In the genomic region with DNA sequence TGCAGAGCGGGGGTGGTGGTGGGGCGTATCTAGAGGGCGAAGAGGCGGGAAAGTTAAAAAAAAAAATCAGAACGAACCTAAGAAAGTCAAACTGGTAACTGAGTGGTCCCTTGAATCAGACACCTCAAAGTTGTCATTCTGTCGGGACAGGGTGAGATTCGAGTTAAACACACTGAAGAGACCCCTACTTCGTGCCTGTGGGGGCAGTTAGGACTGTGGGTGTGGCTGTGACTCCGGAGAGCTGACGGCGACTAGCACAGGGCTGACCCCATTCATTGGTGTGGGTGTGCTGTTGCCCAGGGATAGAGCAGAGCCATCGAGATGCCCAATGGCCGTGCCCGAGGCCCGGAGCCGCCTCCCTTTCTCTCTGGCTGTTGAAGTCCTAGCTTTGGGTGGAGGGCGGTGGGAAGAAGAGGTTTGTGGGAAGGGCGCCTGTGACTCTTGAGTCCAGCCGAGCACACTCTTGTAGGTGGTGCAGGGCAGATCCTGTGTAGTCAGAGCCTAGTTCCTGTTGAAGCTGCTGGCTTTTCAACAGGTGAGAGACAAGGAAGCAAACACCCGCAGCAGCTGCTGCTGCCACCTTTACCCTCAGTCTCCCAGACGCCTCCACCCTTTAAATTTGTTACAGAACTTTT, we compare ENCODE assay signal across 8 mouse cellular contexts. TPM values are rescaled to one million over a fixed set of nuclear protein-coding genes. Genes with fewer than 3 reads are reported as not detected.
DNase-seq lines count a peak whose midpoint lies in the region; ATAC-seq and TF ChIP-seq lines count a peak whose summit lies in the region.

No protein-coding gene starts in this region.

- no peak overlapping the region for H3K27ac ChIP-seq in heart, embryonic 13.5 days (replicated peaks)
- H3K27ac ChIP-seq in heart, embryonic 16.5 days (ENCODE audit: low read length): no peak overlapping the region
- no peak overlapping the region for H3K27ac ChIP-seq in limb, embryonic 14.5 days (replicated peaks; ENCODE audit: low read depth, low read length)

- H3K36me3 ChIP-seq in heart, embryonic 13.5 days: no peaks in the 10 kb centered on the region
- no peaks in the 10 kb centered on the region for H3K36me3 ChIP-seq in heart, embryonic 16.5 days (ENCODE audit: control insufficient read depth, insufficient read depth)
- no peaks in the 10 kb centered on the region for H3K36me3 ChIP-seq in limb, embryonic 14.5 days (ENCODE audit: control insufficient read depth, insufficient read depth, low read length)

- intact Hi-C loops in heart, postnatal 25 days (cut with DNase I): no loop called here

- no peak for DNase-seq in heart, postnatal 25 days (ENCODE audit: low spot score)
- DNase-seq in Patski (ENCODE audit: low read depth, low spot score): no peak
- no peak for DNase-seq in limb, embryonic 14.5 days (ENCODE audit: low spot score)
- DNase-seq in retina, postnatal 1 day: peak; percentile 61
- no peak for DNase-seq in spleen, postnatal 14 days (ENCODE audit: low spot score in 2 of 2)
- no peak for DNase-seq in c-Kit-positive CD71-positive TER-119-positive erythroid progenitor cells, embryonic 14.5 days (ENCODE audit: low spot score)

- H3K27me3 ChIP-seq in heart, embryonic 13.5 days (replicated peaks): peaks cover 62% of the 10 kb centered on the region
- no peaks in the 10 kb centered on the region for H3K27me3 ChIP-seq in Patski
- H3K27me3 ChIP-seq in heart, embryonic 16.5 days (ENCODE audit: control insufficient read depth, insufficient read depth, low read length): peaks cover 23% of the 10 kb centered on the region
- peaks cover 29% of the 10 kb centered on the region; the same call in 1 of the 2 replicates for H3K27me3 ChIP-seq in limb, embryonic 14.5 days (ENCODE audit: control insufficient read depth, insufficient read depth, low read length)

- no peak for TF ChIP-seq POLR2A in limb, embryonic 14.5 days (IDR thresholded peaks at IDR 0.05; ENCODE audit: borderline replicate concordance, extremely low read depth, insufficient read depth, insufficient read length)

- H3K9me3 ChIP-seq in heart, embryonic 13.5 days: no peaks in the 10 kb centered on the region
- no peaks in the 10 kb centered on the region for H3K9me3 ChIP-seq in heart, embryonic 16.5 days (replicated peaks; ENCODE audit: control insufficient read depth, low read length)
- H3K9me3 ChIP-seq in limb, embryonic 14.5 days (ENCODE audit: control insufficient read depth, low read length): no peaks in the 10 kb centered on the region

- TF ChIP-seq CTCF in Patski (IDR thresholded peaks at IDR 0.05): no peak

- in situ Hi-C loops in Patski (cut with MboI; ENCODE audit: low pct_unique_long_range_greater_than_20kb): no loop called here

- H3K4me2 ChIP-seq in heart, embryonic 13.5 days: peak overlapping the region; percentile 100
- peak overlapping the region; percentile 93 for H3K4me2 ChIP-seq in heart, embryonic 16.5 days (ENCODE audit: low read depth, low read length)
- peak overlapping the region; percentile 99 for H3K4me2 ChIP-seq in limb, embryonic 14.5 days (replicated peaks; ENCODE audit: low read depth, low read length, severe bottlenecking)

- peaks cover 17% of the 10 kb centered on the region for H3K4me1 ChIP-seq in heart, embryonic 13.5 days
- H3K4me1 ChIP-seq in heart, embryonic 16.5 days (ENCODE audit: control insufficient read depth, insufficient read depth, low read length): no peaks in the 10 kb centered on the region; the same call in 1 of the 2 replicates
- peaks cover 5% of the 10 kb centered on the region for H3K4me1 ChIP-seq in limb, embryonic 14.5 days (ENCODE audit: control insufficient read depth, insufficient read depth, low read length)

- peak overlapping the region; percentile 73 for H3K4me3 ChIP-seq in heart, embryonic 13.5 days
- peak overlapping the region; percentile 60 for H3K4me3 ChIP-seq in heart, embryonic 16.5 days (ENCODE audit: low read length)
- peak overlapping the region; percentile 64 for H3K4me3 ChIP-seq in limb, embryonic 14.5 days (replicated peaks; ENCODE audit: low read length)

- CTCF ChIA-PET in Patski (lab: Charles Lee): no interaction called here

- WGBS in heart, embryonic 13.5 days: 2% methylated on average over 21 of the region's 21 CpGs
- WGBS in heart, embryonic 16.5 days: 5% methylated on average over 21 of the region's 21 CpGs
- WGBS in limb, embryonic 14.5 days: 3% methylated on average over 20 of the region's 21 CpGs

- H3K9ac ChIP-seq in heart, embryonic 13.5 days: peak overlapping the region; percentile 80
- H3K9ac ChIP-seq in heart, embryonic 16.5 days (ENCODE audit: low read length): peak overlapping the region; percentile 65
- peak overlapping the region; percentile 65 for H3K9ac ChIP-seq in limb, embryonic 14.5 days (ENCODE audit: low read depth, low read length, severe bottlenecking)

- ATAC-seq in heart, embryonic 13.5 days (ENCODE audit: extremely low read depth, insufficient number of reproducible peaks, low FRiP score, low TSS enrichment): no peak
- ATAC-seq in Patski: peak; percentile 20
- no peak for ATAC-seq in heart, embryonic 16.5 days (replicated peaks; ENCODE audit: extremely low read depth, insufficient read depth, low FRiP score)
- ATAC-seq in limb, embryonic 14.5 days (ENCODE audit: low FRiP score, low read depth): no peak

- POLR2A ChIA-PET in Patski (lab: Charles Lee): no interaction called here

RNA-seq across cellular contexts. Expression of a gene that starts 0.8 kb away (rescaled TPM):
- polyA plus RNA-seq in heart, embryonic 13.5 days (2015; fragmentation: Nextera tagmentation; extraction: Ambion mirVana): 1.4 and 1.6 TPM in 2 replicates
- under 1 TPM; 0.18 to 0.39 TPM for total RNA-seq in heart, postnatal 25 days (2021)
- 5.2 TPM for polyA plus RNA-seq in Patski (2021)
- 4.1 and 5.3 TPM in 2 replicates for polyA plus RNA-seq in heart, embryonic 16.5 days (2015; fragmentation: Nextera tagmentation; extraction: Ambion mirVana)
- 4.2 and 4.7 TPM in 2 replicates for polyA plus RNA-seq in limb, embryonic 14.5 days (2012; rRNA removed)
- polyA plus RNA-seq in limb, embryonic 14.5 days (2014; fragmentation: Nextera tagmentation; extraction: Ambion mirVana): 5.4 and 5.9 TPM in 2 replicates

RNA-seq across cellular contexts. Expression of a gene that starts 35.3 kb away (rescaled TPM):
- 1.2 and 1.8 TPM in 2 replicates for polyA plus RNA-seq in heart, embryonic 13.5 days (2015; fragmentation: Nextera tagmentation; extraction: Ambion mirVana)
- total RNA-seq in heart, postnatal 25 days (2021): 1 to 10 TPM; 3.5 to 3.6 TPM
- 9.4 TPM for polyA plus RNA-seq in Patski (2021)
- 1.6 TPM in 2 replicates for polyA plus RNA-seq in heart, embryonic 16.5 days (2015; fragmentation: Nextera tagmentation; extraction: Ambion mirVana)
- polyA plus RNA-seq in limb, embryonic 14.5 days (2012; rRNA removed): 14.9 and 19.9 TPM in 2 replicates
- 5.1 and 6.5 TPM in 2 replicates for polyA plus RNA-seq in limb, embryonic 14.5 days (2014; fragmentation: Nextera tagmentation; extraction: Ambion mirVana)
